Mouse (Mus musculus) R1 (cell line): ENCODE results near the gene Hs3st4.

ENCODE experiments used
- DNase-seq: peaks from one replicate; pipeline ENCODE4 v3.0.0-alpha.2; 2018; ENCODE audit warnings: low read depth, low spot score

The Hs3st4 gene

DNA sequence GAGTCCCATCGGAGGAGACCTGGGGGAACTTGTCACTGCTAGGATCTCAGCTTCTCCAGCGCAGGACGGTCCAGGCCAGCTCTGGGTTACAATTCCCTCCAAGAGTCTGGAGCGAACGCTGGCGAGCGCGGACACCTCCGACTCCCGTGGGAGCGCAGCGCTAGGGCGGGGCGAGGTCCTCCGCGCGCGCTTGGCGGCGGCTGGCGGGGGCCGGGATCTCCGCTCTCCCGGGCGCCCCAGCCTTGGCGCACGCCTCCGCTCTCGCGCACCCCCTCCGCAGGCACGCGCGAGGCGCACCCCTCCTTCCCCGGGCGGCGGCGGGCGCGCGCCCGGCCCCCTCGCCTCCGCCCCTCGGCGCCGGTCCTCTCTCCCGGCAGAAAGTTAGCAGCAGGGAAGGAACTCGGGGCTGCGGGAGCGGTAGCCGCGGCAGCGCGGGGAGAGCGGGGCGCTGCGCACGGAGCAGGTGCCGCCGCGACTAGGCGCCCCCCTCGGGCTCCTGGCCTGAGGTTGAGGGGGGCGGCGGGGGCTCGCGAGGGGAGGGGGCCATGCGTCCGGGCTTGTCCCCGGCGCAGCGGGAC, at the start of gene Hs3st4:
TSS of gene Hs3st4 (plus strand) at position 409 of the 578 bp plus-strand sequence.
- DNase-seq: peak; percentile 52

- no peak for DNase-seq
Measured at GRCm38 (mm10) chr7:123946836-123947235, 35.8 kb upstream of the Hs3st4 start.

GRCm38 (mm10) chr7:123963021-123963420, 19.6 kb upstream of the Hs3st4 start:
- no peak for DNase-seq

- peak; percentile 61 for DNase-seq
Measured at GRCm38 (mm10) chr7:123964559-123965142, 18.0 kb upstream of the Hs3st4 start.

- peak; percentile 61 for DNase-seq
Measured at GRCm38 (mm10) chr7:123965515-123965914, 17.2 kb upstream of the Hs3st4 start.

DNA sequence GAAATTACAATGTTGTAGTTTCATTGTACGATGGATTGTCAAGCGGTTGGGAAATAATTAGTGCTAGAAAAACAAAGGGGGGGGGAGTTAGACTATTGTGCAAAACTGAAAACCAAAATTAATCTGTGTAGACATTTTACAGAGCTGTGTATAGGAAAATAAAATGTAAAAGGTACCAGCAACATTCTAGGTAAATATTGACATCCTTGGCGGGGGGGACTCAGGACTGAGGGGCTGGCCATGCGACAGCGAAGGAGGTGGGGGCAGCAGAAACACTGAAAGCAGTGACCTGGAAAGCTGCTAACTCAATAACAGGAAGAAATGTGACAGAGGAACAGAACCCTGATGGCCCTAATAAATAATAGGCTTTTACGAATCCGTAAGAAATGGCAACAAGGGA, 7.2 kb upstream of the Hs3st4 start:
- no peak for DNase-seq

- DNase-seq: no peak
Measured at GRCm38 (mm10) chr7:123981435-123981834, 1.2 kb upstream of the Hs3st4 start.

- DNase-seq: no peak
Measured at GRCm38 (mm10) chr7:123982010-123982409, 659 bp upstream of the Hs3st4 start.

GRCm38 (mm10) chr7:123983177-123984046, 743 bp downstream of the Hs3st4 start:
- peak; percentile 46 for DNase-seq

- DNase-seq: no peak
Measured at GRCm38 (mm10) chr7:123992121-123992520, 9.5 kb downstream of the Hs3st4 start.

DNA sequence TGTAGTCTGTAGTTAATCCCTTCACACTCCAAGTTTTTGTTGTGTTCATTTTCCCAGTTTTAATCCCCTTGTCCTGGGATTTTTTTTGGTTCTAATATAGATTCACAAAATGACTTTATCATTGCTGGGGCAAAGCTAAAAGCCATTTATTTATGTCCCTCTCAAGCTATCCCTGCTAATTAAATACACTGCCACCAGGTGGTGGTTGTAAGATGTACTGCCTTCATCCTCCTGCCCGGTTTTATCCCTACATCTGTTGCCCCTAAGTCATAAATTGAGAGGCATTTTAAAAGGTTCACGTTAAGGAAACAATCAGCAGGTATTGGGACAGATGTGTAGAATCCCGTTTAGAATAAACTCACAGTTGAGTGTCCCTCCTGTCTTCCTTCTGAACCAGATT, 14.6 kb downstream of the Hs3st4 start:
- DNase-seq: no peak

DNA sequence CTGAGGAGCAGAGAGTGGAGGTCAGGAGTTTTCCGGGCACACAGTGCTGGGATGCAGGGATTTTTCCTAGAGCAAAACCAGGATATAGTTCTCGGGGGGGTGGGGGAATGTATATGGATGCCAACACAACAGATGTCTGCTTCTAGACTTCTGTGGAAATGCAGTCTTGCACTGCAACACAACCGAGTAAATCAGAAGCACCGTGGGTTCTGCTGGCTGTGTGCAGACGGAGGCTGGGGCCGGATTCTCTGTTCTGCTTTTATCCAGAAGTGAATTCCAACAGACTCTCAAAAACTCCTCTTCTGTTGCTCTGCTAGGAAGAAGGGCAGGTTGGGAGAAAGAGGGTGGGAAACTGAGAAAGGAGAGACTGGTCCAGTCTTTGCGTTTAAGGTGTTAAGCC, 15.9 kb downstream of the Hs3st4 start:
- no peak for DNase-seq

DNA sequence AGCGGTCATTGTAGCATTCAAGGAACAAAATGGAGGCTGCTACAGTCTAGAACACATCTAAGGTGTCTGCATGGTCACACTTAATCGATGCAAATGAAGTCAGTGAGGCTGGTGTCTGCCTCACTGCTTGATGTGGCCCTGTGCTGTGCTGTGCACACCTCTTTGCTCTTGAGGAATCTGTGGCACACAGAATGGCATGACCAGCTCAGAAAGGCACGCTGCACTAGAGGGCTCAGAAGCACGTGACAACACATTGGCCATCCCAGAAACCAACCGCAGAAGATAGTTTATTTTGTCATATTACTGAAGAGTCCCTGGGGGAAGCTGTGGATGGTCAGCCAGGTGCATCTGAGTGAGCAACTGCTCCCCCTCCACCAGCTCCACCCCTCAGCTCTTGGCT, 44.2 kb downstream of the Hs3st4 start:
- DNase-seq: no peak

DNA sequence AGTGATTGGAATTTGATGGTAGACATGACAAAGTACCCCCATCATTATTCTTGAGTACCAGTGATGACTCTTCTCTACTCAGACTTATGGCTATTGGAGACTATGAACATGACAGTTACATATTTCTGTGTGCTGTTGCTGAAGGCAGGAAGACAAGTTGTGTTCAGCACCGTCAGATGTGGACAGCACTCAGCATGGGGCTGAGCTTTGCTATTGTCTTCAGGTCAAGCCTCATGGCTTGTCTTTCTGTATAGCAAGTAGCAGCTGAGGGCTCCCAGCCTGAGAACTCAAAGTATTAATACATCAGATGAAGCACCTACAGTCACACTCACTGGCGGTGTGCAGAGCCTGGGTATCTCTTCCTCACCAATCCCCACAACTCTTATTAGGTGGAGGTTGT, 49.6 kb downstream of the Hs3st4 start:
- DNase-seq: peak; percentile 63

DNA sequence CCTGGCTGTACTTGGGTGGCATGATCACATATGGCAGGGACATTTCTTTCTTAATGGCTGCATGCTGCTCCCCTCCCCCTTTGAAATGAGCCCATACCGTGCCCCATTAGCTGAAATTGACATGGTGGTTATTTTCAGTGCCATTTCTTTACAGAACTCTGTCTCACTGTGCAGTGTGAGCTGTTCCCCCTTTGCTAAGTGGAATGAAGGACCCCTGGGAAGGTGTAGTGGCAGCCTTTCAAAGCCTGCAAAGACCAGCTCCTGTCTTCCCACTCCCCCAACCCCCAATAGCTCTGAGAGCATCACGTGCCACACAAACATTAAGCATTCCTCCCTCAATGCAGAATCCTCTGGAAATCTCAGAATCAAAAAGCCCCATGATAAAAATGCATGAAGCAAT, 50.7 kb downstream of the Hs3st4 start:
- DNase-seq: no peak

GRCm38 (mm10) chr7:124037281-124037700, 54.6 kb downstream of the Hs3st4 start:
- DNase-seq: no peak

DNA sequence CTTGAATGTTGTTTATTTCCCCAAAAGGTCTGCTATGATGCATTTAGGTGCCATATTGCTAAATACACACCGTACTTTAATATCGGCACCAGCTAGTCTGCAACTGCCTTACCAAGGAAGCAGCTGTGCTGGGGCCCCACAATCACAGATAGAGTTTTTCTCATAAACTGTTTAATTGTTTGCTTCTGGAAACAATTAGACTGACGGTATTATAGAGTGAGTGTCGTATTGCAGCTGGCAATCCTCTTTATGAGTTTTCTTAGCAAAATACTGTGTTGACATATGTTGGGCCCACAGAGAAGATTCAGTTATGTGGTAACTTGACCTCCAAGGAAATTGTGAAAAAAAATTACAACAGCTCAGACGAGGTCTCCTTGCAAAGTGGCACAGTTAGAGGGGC, 56.5 kb downstream of the Hs3st4 start:
- DNase-seq: no peak

DNA sequence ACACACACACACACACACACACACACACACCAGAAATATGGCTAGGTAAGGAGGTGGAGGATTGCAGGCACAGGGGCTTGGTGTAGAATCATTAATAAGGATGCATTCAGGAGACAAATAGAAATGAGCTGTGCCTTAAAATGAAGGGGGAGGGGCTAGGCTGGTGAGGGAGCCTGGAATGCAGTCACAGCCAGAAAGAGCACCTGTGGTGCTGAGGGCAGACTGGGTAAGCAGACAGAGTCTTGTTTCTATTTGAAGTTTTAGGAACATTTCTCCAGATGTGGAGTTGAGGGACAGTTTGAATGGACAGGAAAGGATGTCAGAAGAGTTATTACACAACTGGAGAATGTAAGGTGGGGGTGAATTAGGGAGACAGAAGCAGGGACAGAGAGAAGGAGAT, 64.7 kb downstream of the Hs3st4 start:
- no peak for DNase-seq

DNA sequence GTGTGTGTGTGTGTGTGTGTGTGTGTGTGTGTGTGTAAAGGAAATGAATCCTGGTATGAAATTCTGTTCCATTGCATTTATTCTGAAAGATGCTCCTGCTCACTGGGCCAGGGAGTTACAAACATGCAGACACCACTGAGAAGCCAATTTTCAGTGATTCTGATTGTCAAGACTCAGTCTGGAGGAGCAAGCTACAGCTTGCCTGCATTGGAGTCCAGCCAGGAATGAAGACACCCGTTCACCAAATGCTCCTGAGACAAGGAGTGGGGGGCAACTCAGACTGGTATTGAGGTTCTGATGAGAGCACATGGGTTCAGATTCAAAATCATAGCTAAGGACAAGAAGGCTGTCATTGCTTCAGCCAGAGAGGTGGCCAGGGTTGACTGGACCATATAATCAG, 66.3 kb downstream of the Hs3st4 start:
- no peak for DNase-seq

DNA sequence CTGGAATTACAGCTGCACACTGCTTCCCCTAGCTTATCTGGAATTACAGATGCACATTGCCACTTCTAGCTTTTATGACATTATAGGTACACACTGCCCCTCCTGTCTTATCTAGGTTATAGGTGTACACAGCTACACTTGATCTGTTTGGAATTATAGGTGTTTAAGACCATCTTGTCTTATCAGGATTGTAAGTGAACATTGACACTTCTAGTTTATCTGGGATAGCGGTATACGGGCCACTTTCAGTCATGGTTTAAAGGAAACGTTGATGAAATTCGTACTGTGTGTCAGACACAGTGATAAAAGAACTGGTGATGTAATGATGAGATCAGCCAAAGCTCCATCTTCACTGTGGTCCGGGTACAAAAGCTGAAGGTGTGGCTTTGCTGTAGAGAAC, 67.8 kb downstream of the Hs3st4 start:
- no peak for DNase-seq

DNA sequence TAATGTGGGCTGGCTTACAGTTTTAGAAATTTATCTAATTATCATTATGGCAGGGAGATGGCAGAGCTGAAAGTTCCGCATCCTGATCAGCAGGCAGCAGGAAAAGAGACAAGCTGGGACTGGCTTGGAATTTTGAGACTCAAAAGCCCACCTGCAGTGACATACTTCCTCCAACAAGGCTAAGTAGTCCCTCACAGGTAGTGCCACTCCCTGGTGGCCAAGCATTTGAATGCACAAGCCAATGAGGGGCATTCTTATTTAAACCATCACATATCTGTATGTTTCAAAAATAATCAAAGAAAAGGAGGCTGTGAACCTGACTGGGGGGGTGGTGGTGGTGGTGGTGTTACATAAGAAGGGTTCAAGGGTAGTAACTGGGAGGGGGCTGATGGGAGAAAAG, 101.1 kb downstream of the Hs3st4 start:
- peak; percentile 93 for DNase-seq

GRCm38 (mm10) chr7:124129019-124129418, 146.3 kb downstream of the Hs3st4 start:
- DNase-seq: peak; percentile 53

- no peak for DNase-seq
Measured at GRCm38 (mm10) chr7:124131312-124131711, 148.6 kb downstream of the Hs3st4 start.
